In genomic region chr6:106266304-106266703, GRCm38 (mm10) we compare ENCODE assay signal across 19 mouse cellular contexts.
A peak's percentile ranks its signal among the peaks of the same experiment; 100 is the strongest.
DNase-seq lines count a peak whose midpoint lies in the region; ATAC-seq lines count a peak whose summit lies in the region.
"Had no signal": no experiment of that assay in that cellular context is flagged by ENCODE, and none has a peak within 500 bp of the region (broad histone marks: within the 10 kb centered on the region; RNA-seq: fewer than 3 reads in every experiment).

No protein-coding gene starts in this region.

- peak; percentile 15 for DNase-seq in forebrain, embryonic 14.5 days (ENCODE audit: low spot score)
- no peak for DNase-seq in forebrain, embryonic 11.5 days (ENCODE audit: low spot score)
- no peak for DNase-seq in kidney, postnatal 14 days
- DNase-seq: adrenal gland, postnatal 10 days; cerebellum, adult 18-20 months; cerebellum, adult 9-11 months; cerebellum, postnatal 36 days; gastrocnemius, postnatal 10 days; heart, adult 18-20 months; heart, postnatal 10 days; heart, postnatal 4 days had no signal

- H3K9me3 ChIP-seq in forebrain, embryonic 14.5 days (replicated peaks; ENCODE audit: control insufficient read depth, low read length): no peaks in the 10 kb centered on the region
- no peaks in the 10 kb centered on the region for H3K9me3 ChIP-seq in forebrain, embryonic 11.5 days (ENCODE audit: control insufficient read depth, low read length)
- H3K9me3 ChIP-seq in kidney, embryonic 14.5 days (ENCODE audit: control insufficient read depth, low read length): no peaks in the 10 kb centered on the region
- no peaks in the 10 kb centered on the region for H3K9me3 ChIP-seq in neural tube, embryonic 13.5 days
- no peaks in the 10 kb centered on the region for H3K9me3 ChIP-seq in neural tube, embryonic 15.5 days (replicated peaks)
- no peaks in the 10 kb centered on the region for H3K9me3 ChIP-seq in hindbrain, embryonic 13.5 days
- H3K9me3 ChIP-seq: embryonic facial prominence, embryonic 13.5 days; heart, embryonic 10.5 days; hindbrain, embryonic 12.5 days had no signal

- no peak overlapping the region for H3K27ac ChIP-seq in forebrain, embryonic 14.5 days (ENCODE audit: low read depth, low read length)
- no peak overlapping the region for H3K27ac ChIP-seq in forebrain, embryonic 11.5 days (ENCODE audit: low read depth, low read length)
- H3K27ac ChIP-seq in kidney, embryonic 14.5 days (ENCODE audit: low read depth, low read length): no peak overlapping the region
- H3K27ac ChIP-seq in neural tube, embryonic 13.5 days (replicated peaks): no peak overlapping the region
- H3K27ac ChIP-seq in neural tube, embryonic 15.5 days (replicated peaks): no peak overlapping the region
- H3K27ac ChIP-seq in hindbrain, embryonic 13.5 days: no peak overlapping the region
- H3K27ac ChIP-seq: embryonic facial prominence, embryonic 13.5 days; heart, embryonic 10.5 days; hindbrain, embryonic 12.5 days; hindbrain, postnatal 0 days had no signal

- no peak overlapping the region for H3K9ac ChIP-seq in forebrain, embryonic 14.5 days (ENCODE audit: low read length)
- H3K9ac ChIP-seq in forebrain, embryonic 11.5 days (ENCODE audit: low read length): no peak overlapping the region
- no peak overlapping the region for H3K9ac ChIP-seq in kidney, embryonic 14.5 days (ENCODE audit: low read depth, low read length)
- H3K9ac ChIP-seq in neural tube, embryonic 13.5 days: no peak overlapping the region
- no peak overlapping the region for H3K9ac ChIP-seq in neural tube, embryonic 15.5 days (replicated peaks)
- H3K9ac ChIP-seq in hindbrain, embryonic 13.5 days: no peak overlapping the region
- H3K9ac ChIP-seq: embryonic facial prominence, embryonic 13.5 days; hindbrain, embryonic 12.5 days had no signal

- no peaks in the 10 kb centered on the region for H3K36me3 ChIP-seq in forebrain, embryonic 14.5 days (ENCODE audit: control insufficient read depth, insufficient read depth, low read length)
- no peaks in the 10 kb centered on the region for H3K36me3 ChIP-seq in forebrain, embryonic 11.5 days (ENCODE audit: control insufficient read depth, insufficient read depth, low read length)
- no peaks in the 10 kb centered on the region for H3K36me3 ChIP-seq in kidney, embryonic 14.5 days (ENCODE audit: control insufficient read depth, insufficient read depth, low read length)
- H3K36me3 ChIP-seq in neural tube, embryonic 13.5 days: no peaks in the 10 kb centered on the region
- no peaks in the 10 kb centered on the region for H3K36me3 ChIP-seq in neural tube, embryonic 15.5 days
- no peaks in the 10 kb centered on the region for H3K36me3 ChIP-seq in hindbrain, embryonic 13.5 days
- H3K36me3 ChIP-seq: embryonic facial prominence, embryonic 13.5 days; heart, embryonic 10.5 days; hindbrain, embryonic 12.5 days had no signal

- no peak overlapping the region for H3K4me3 ChIP-seq in forebrain, embryonic 14.5 days (ENCODE audit: low read depth, low read length)
- H3K4me3 ChIP-seq in forebrain, embryonic 11.5 days (ENCODE audit: low read depth, low read length): no peak overlapping the region
- H3K4me3 ChIP-seq in kidney, embryonic 14.5 days (ENCODE audit: low read length): no peak overlapping the region
- H3K4me3 ChIP-seq in neural tube, embryonic 13.5 days: no peak overlapping the region
- H3K4me3 ChIP-seq in neural tube, embryonic 15.5 days (replicated peaks): no peak overlapping the region
- H3K4me3 ChIP-seq in hindbrain, embryonic 13.5 days: no peak overlapping the region
- H3K4me3 ChIP-seq: embryonic facial prominence, embryonic 13.5 days; heart, embryonic 10.5 days; hindbrain, embryonic 12.5 days had no signal

- no peak overlapping the region for H3K4me2 ChIP-seq in forebrain, embryonic 14.5 days (ENCODE audit: low read length)
- no peak overlapping the region for H3K4me2 ChIP-seq in forebrain, embryonic 11.5 days (ENCODE audit: low read depth, low read length, severe bottlenecking)
- H3K4me2 ChIP-seq in kidney, embryonic 14.5 days (replicated peaks; ENCODE audit: low read depth, low read length): no peak overlapping the region
- H3K4me2 ChIP-seq in neural tube, embryonic 13.5 days: no peak overlapping the region
- H3K4me2 ChIP-seq in neural tube, embryonic 15.5 days: no peak overlapping the region
- no peak overlapping the region for H3K4me2 ChIP-seq in hindbrain, embryonic 13.5 days
- H3K4me2 ChIP-seq: embryonic facial prominence, embryonic 13.5 days; hindbrain, embryonic 12.5 days had no signal

- WGBS in forebrain, embryonic 14.5 days: 76% methylated on average over 2 of the region's 2 CpGs
- WGBS in forebrain, embryonic 11.5 days: 85% methylated on average over 2 of the region's 2 CpGs
- 42% methylated on average over 2 of the region's 2 CpGs for WGBS in kidney, embryonic 14.5 days
- WGBS in neural tube, embryonic 13.5 days: 40% methylated on average over 2 of the region's 2 CpGs
- 44% methylated on average over 2 of the region's 2 CpGs for WGBS in neural tube, embryonic 15.5 days
- 65% methylated on average over 2 of the region's 2 CpGs for WGBS in hindbrain, embryonic 13.5 days

- no peak; the same call in 1 of the 2 replicates for ATAC-seq in forebrain, embryonic 14.5 days
- no peak for ATAC-seq in forebrain, embryonic 11.5 days (replicated peaks; ENCODE audit: low FRiP score)
- ATAC-seq in kidney, embryonic 14.5 days (ENCODE audit: low FRiP score, low TSS enrichment): peak; percentile 58; the same call in 1 of the 2 replicates
- ATAC-seq in neural tube, embryonic 13.5 days (ENCODE audit: low read depth): peak; percentile 50; the same call in 1 of the 2 replicates
- ATAC-seq in neural tube, embryonic 15.5 days (ENCODE audit: low FRiP score): no peak
- ATAC-seq in hindbrain, embryonic 13.5 days (ENCODE audit: low FRiP score): no peak
- ATAC-seq: hindbrain, postnatal 0 days had no signal

- no peaks in the 10 kb centered on the region for H3K4me1 ChIP-seq in forebrain, embryonic 14.5 days (ENCODE audit: control insufficient read depth, insufficient read depth, low read length)
- no peaks in the 10 kb centered on the region for H3K4me1 ChIP-seq in forebrain, embryonic 11.5 days (replicated peaks; ENCODE audit: control insufficient read depth, insufficient read depth, low read length)
- peaks cover 6% of the 10 kb centered on the region; the same call in 1 of the 2 replicates for H3K4me1 ChIP-seq in kidney, embryonic 14.5 days (ENCODE audit: control insufficient read depth, insufficient read depth, low read length)
- peaks cover 8% of the 10 kb centered on the region for H3K4me1 ChIP-seq in neural tube, embryonic 13.5 days (replicated peaks)
- H3K4me1 ChIP-seq in neural tube, embryonic 15.5 days: no peaks in the 10 kb centered on the region
- no peaks in the 10 kb centered on the region for H3K4me1 ChIP-seq in hindbrain, embryonic 13.5 days (replicated peaks)
- H3K4me1 ChIP-seq: embryonic facial prominence, embryonic 13.5 days; heart, embryonic 10.5 days; hindbrain, embryonic 12.5 days had no signal

- H3K27me3 ChIP-seq in forebrain, embryonic 14.5 days (replicated peaks; ENCODE audit: control insufficient read depth, insufficient read depth, low read length): no peaks in the 10 kb centered on the region
- H3K27me3 ChIP-seq in forebrain, embryonic 11.5 days (ENCODE audit: control insufficient read depth, insufficient read depth, low read length): no peaks in the 10 kb centered on the region
- no peaks in the 10 kb centered on the region for H3K27me3 ChIP-seq in kidney, embryonic 14.5 days (ENCODE audit: control insufficient read depth, insufficient read depth, low read length)
- H3K27me3 ChIP-seq in neural tube, embryonic 13.5 days: no peaks in the 10 kb centered on the region
- H3K27me3 ChIP-seq in neural tube, embryonic 15.5 days (replicated peaks): no peaks in the 10 kb centered on the region
- no peaks in the 10 kb centered on the region for H3K27me3 ChIP-seq in hindbrain, embryonic 13.5 days
- H3K27me3 ChIP-seq: embryonic facial prominence, embryonic 13.5 days; hindbrain, embryonic 12.5 days had no signal

Comparison
In these comparisons a context has a peak if more than half of its experiments do, and no peak if none do; other contexts are left out.
1. ATAC-seq: peak in kidney, embryonic 14.5 days (single experiment) and neural tube, embryonic 13.5 days (single experiment); none in forebrain, embryonic 14.5 days (single experiment), forebrain, embryonic 11.5 days (single experiment), neural tube, embryonic 15.5 days (single experiment) and hindbrain, embryonic 13.5 days (single experiment).